Mouse (Mus musculus) heart, postnatal 36 days (tissue): Measurements from ENCODE around the gene Soga1. TPM values are rescaled to one million over a fixed set of nuclear protein-coding genes. Genes with fewer than 3 reads are reported as not detected.

Source experiments
- DNase-seq, 2 experiments: peaks; one replicate each; pipeline ENCODE4 v3.0.0; 2021 to 2022
- intact Hi-C: fragments of 180-260 bp; cut with DNase I; formaldehyde crosslinking; loops from one replicate; pipeline ENCODE4 v1.15.1; 2025
- total RNA-seq, 2 experiments: library from RNA; stranded (reverse); gene quantifications; 2 replicates each; pipeline ENCODE4 v1.2.3; 2021

Gene Soga1
- total RNA-seq, 2 experiments from 2014 or later = 11.5 to 13.4 TPM

DNA sequence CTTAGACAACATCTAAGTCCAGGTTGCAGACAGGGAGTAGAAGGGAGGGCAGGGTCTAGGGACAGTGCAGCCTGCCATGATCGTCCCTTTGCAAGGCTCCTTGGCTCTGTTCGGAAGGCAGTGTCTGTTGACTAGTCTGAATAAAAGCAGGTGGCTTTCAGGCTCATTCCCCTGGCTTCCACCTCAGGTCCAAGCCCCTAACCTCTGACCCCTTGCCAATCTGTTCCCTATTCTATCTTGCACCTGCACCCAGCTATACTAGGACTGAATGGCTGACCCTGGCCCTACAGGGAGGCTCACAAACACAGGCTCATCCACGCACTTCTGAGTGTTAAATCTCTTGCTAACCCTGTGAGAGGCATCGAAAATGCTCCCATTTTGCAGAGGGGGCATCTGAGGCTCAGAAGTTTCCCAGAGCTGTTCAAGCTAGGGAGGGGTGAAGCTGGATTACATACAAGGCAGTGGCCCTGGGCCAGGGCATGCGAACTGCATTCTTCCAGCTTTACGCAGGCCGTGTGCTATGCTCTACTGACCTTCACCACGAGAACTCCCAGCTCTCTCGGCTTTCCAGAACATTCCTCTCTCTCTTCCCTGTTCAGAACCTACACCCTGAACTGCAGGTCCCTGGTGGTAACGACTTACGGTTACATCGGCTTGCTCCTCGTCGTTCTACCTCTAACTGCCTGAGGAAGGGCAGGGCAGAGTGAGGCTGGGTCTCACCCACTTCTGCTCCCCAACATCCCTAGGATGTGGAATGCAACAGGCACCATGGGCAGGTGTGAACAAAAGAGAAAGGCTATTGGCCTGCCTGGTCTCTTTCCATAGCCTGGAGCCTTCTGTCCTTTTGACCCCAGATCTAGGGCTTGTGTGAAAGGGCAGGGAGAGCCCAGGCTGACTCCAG is 13.8 kb downstream of the Soga1 start:
- intact Hi-C loops = no loop called here
- peak in 1 of 2 experiments; percentile 60 for DNase-seq

DNA sequence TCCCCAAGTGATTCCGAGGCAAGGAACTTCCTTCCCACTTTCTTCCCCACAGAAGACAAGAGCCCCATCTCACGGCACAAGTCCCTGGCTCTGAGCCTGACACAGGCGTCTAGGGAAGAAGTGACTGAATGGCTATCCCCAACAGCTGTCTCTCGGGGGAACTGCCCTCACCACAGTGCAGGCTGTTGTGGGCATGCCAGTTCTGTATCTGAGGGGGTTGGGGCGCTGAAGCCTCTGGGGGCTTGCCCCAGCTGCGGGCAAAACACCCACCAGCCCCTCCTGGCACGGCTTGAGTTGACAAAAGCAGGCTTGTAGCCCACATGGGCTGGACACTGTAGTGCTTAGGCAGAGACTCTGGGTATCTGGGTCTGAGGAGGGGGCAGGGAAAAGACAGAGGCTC is 14.9 kb downstream of the Soga1 start:
- DNase-seq = no peak
- intact Hi-C loops = no loop called here

DNA sequence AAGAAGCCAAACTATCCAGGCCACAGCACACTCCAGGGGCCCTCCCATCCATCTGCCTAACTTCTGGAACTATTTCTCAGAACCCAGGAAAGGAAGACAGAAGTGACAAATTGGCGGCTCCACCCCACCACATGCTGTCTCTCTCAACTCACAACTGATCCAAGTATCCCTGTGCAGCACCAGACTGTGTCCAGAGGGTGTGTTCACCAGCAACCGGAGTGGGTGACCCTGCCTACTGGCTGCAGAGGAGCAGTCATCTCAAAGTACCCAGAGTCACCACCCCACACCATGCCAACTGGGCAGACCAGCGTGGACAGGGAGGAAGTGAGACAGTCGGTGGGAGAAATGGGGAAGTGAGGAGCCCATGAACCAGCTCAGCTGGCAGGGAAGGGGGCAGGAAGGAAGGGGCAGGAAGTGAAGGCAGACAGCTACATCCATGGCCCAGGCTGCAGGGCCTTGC is 15.8 kb downstream of the Soga1 start:
- DNase-seq = no peak
- intact Hi-C loops = no loop called here

DNA sequence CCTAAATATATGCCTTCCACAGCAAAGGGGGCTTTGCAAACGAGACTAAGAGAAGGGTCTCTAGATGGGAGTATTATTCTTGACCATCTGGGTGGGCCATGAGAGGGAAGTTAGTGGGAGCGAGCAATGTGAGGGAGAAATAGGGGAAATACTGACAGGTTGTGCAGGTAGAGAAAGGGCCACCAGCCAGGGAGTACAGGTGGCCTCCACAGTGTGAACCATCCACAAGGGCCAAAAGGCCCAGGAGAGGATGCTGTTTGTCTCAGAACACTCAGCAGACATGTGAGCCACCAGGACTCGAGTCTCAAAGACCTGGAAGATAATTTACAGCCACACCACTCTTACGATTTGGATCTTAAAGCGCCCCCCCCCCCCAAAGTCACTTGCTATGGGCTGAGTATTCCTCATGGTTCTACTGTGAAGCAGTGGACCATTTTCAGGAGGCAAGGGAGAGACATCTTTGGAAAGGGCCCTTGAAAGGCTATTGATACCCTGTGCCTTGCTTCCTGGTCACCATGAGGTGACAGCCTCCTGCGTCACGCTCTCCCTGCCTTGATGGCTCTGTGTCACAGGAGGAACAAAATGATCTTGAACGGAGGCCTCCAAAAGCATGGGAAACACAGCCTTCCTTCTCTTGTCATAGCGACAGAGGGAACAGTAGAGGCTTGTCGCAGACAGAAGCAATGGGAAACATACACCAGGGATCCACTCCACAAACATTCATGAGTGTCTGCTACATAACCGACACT is 18.3 kb downstream of the Soga1 start:
- DNase-seq = no peak
- intact Hi-C loops = no loop called here

- intact Hi-C loops = no loop called here
- no peak for DNase-seq
Observed at GRCm38 (mm10) chr2:157060037-157060436, 19.0 kb downstream of the Soga1 start.

DNA sequence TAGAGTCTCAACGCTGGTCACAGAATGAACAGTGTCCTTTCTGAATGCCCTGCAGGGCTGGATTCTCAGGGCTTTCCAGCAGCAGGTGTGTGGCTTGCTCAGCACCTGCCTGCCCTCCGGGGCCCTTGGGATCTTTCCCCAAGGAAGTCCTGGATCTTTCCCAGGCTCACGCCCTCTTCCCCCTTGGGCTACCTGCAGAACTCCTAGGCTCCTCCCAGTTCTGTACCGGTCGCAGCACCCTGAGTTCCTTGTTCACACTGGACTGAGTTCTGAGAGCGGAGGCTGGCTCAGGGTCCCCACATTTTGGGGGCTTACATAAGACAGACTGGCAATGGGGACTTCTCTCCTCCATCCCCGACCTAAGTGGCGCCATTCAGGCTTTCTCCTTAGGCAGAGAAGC is 19.9 kb downstream of the Soga1 start:
- intact Hi-C loops = no loop called here
- DNase-seq = no peak

DNA sequence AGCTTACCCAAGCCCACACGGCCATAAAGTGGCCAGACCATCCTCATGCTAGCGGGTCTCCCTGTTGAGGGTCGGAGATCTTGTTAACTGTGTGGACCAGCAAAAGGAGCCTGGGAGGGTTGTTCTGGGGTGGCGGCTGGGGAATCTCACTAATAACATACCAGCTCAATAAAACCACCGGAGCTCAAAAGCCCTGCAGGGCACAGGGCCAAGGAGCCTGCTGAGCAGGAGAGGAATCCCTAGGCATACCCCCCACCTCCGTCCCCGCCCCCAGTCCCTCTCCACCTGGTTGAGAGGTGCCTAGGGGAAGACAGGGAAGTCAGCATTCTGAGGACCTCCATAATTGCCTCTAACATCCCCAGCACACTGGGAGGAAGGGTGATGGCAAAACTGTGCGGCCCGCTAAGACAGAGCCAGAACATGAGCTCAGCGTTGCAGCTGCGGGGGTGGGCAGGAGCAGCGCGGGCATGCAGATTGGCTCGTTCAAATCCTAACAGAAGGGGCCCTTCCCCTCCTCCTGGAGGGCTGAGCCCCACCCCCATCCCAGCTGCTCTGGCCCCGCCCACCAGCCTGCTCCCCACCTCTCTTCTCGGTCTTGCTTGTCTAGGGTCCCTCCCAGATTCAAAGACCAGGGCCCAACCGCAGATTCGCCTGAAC is 20.6 kb downstream of the Soga1 start:
- no peak for DNase-seq
- intact Hi-C loops = no loop called here

DNA sequence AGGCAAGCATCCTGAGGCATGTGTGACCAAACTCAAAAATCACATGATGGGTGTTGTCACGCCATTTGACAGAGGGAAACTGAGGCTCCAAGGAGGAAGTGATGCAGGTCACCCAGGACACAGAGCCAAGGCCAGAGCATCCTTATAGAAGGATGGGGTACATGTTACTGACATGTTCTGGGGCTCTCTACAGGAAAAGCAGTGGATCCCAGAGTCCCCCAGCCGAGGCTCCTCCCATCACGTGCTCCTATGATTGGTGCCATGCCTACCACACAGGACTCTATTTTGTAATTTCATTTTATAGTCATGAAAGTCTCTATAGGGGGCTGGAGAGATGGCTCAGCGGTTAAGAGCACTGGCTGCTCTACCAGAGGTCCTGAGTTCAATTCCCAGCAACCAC is 21.3 kb downstream of the Soga1 start:
- intact Hi-C loops = no loop called here
- DNase-seq = no peak

GRCm38 (mm10) chr2:157057186-157057585 is 21.9 kb downstream of the Soga1 start:
- DNase-seq = no peak
- intact Hi-C loops = no loop called here

- intact Hi-C loops = loop anchor here (2.0 kb wide), 1 partner anchor 21 kb away; no protein-coding TSS in a partner anchor
- no peak for DNase-seq
Observed at GRCm38 (mm10) chr2:157055721-157056120, 23.3 kb downstream of the Soga1 start.

DNA sequence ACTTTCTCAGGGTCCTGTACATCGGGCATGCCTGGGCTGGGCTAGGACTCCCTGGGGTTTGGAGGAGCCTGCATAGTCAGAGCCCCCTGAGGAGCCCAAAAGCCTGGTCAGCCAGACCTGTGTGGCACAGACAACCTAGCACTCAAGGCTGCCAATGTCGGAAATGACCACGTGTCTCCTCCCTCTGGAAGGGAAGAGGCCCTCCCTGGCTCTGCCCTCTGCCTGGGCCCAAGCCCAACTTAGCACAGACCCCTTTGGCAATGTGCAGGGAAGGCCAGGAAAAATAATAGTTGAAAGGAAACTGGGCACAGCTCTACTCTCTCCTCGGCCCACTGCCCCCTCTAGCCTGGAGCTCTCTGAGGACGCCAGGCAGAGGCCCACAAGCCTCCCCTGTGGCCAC is 24.2 kb downstream of the Soga1 start:
- intact Hi-C loops = loop anchor here (2.0 kb wide), 1 partner anchor 22 kb away; no protein-coding TSS in a partner anchor
- DNase-seq = no peak

DNA sequence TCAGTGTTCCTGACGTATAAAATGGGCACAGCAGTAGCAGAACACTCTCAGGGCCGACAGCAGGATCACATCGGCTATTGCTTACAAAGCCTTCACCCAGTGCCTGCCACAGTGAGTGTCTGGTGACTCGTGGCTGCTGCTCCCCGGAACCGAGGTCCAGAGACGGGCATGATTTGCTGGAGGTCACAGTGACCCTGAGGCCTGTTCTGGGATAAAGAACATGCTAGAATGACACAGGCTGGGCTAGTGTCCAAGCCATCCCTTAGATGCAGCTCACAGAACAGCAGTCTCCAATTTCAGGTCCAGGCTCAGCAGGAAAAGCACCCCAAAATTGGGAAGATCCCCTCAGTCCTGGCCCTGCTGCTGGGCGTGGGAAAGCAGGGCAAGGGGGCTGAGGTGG is 24.8 kb downstream of the Soga1 start:
- DNase-seq = no peak
- intact Hi-C loops = loop anchor here (2.0 kb wide), 1 partner anchor 23 kb away; no protein-coding TSS in a partner anchor

- no peak for DNase-seq
- intact Hi-C loops = loop anchor here (2.0 kb wide), 1 partner anchor 23 kb away; no protein-coding TSS in a partner anchor
Observed at GRCm38 (mm10) chr2:157053787-157054186, 25.3 kb downstream of the Soga1 start.

DNA sequence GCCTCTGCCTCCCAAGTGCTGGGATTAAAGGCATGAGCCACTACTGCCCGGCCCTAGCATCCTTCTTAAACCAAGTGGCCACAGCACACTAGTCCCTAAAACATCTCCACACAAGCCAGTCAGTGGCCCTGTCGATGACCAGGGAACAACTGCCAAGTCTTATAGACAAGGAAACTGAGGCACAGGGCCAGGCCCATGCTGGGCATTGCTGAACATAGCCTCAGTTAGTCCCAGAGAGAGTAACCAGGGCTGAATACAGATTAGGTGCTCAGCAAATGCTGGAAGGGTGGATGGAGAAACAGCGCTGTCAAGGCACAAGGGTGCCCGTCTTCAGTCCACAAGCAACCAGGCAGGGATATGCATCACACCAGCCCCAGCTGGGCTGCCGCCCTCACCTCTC is 25.9 kb downstream of the Soga1 start:
- no peak for DNase-seq
- intact Hi-C loops = no loop called here

GRCm38 (mm10) chr2:157052448-157052847 is 26.6 kb downstream of the Soga1 start:
- no peak for DNase-seq
- intact Hi-C loops = no loop called here

GRCm38 (mm10) chr2:157049831-157050243 is 29.2 kb downstream of the Soga1 start:
- no peak for DNase-seq
- intact Hi-C loops = no loop called here

DNA sequence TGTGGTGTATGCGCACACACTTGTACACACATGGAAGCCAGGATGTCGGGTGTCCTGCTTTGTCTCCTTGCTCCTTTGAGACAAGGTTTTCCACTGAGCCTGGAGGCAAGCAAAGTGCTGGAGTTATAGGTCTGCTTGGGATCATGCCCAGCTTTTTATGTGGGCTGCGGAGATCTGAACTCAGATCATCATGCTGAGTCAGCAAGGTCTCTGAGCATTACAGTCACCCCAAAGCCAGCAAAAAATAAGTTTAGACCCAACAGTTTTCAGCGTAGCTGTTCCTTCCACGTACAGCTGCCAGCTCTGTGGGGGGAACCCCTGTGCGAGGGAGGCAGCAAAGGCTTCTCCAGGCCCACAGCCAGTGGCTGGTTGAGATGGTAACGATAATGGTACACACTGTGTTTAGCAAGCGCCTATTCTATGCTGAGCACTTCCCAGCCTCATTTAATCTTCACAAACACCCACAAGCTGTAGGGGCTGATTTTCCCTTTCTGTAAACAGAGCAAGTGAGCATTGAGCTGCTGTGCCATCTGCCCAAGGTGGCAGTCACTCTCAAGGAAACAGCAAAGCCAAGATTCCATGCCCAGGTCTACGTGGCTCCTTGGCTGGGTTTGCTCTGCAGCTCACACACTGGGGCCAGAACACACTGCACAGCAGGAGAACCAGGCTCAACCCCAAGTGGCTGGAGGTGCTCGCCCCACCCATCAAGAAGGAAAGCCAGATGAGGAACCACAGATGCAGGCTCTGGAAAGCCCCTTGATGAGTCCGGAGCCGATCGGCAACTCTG is 30.5 kb downstream of the Soga1 start:
- intact Hi-C loops = no loop called here

DNA sequence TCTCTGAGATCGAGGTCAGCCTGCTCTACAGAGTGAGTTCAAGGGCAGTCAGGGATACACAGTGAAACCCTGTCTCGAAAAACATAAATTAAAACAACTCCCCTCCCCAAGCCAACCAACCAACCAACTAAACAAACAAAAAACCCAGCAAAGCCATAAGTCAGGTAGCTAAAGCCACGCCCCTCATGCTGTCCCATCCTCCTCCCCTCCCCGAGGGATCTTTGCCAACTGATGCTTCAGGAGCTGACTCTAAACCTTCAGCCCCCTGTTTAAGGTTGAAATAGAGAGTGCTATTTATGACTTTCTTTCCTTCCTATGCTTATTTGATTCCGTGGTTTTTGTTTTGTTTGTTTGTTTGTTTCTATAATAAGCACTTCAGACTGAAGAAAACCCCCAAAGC is 32.1 kb downstream of the Soga1 start:
- intact Hi-C loops = no loop called here
- DNase-seq = no peak

More for the DNA sequence above, 30.5 kb downstream of the Soga1 start:
- DNase-seq = no peak

DNA sequence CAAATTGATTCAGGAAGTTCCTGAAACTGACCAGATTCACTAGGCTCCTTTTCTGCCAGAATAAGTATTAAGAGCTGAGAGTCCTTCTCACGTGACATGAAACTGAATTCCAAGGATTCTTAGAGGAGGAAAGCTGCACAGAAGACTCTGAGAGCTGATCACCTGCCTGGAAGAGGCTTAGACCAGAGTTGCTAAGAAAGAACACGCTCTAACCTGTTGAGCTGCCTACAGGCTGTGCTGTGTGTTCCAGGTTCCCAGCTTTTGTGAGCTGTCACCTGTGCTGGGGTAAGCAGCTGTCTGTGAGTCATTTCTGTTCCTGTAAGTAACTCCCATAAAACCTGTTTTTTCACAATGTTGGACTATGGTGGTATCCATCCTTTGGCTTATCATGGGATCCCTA is 33.1 kb downstream of the Soga1 start:
- DNase-seq = no peak
- intact Hi-C loops = no loop called here

DNA sequence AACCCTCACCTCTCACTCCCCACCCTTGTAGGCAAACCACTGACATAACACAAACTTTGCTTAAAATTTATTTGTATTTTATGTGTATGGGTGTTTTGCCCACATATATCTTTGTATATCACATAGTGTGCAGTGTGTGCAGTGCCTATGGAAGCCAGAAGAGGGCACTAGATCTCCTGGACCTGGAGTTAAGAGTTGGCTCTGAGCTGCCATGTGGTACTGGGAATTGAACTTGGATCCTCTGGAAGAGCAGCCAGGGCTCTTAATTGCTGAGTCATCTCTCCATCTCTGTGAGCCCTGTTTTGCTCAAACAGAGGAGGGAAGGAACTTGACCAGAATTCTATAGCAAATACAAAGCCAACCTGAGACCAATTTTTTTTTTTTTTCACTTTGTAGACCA is 35.1 kb downstream of the Soga1 start:
- intact Hi-C loops = loop anchor here (2.0 kb wide), 2 partner anchors 35 to 51 kb away; partner anchors contain the start of gene Soga1
- DNase-seq = no peak
